ENCODE assay signal across 9 mouse cellular contexts in genomic region chr16:17127292-17127691, GRCm38 (mm10). TPM values are rescaled to one million over a fixed set of nuclear protein-coding genes. Genes with fewer than 3 reads are reported as not detected.
DNase-seq lines count a peak whose midpoint lies in the region; ATAC-seq and TF ChIP-seq lines count a peak whose summit lies in the region.
"Had no signal": no experiment of that assay in that cellular context is flagged by ENCODE, and none has a peak within 500 bp of the region (broad histone marks: within the 10 kb centered on the region; RNA-seq: fewer than 3 reads in every experiment).

No protein-coding gene starts in this region.

- TF ChIP-seq POLR2A in cerebellum, adult 2 months (IDR thresholded peaks at IDR 0.05; ENCODE audit: borderline replicate concordance, insufficient read depth, low read length) = no peak

- H3K27ac ChIP-seq in cerebellum, adult 2 months (ENCODE audit: insufficient read depth, low read length) = no peak overlapping the region
- H3K27ac ChIP-seq in liver, embryonic 12.5 days = no peak overlapping the region
- no peak overlapping the region for H3K27ac ChIP-seq in forebrain, embryonic 10.5 days

- H3K36me3 ChIP-seq in liver, embryonic 12.5 days = peaks cover 17% of the 10 kb centered on the region
- H3K36me3 ChIP-seq in forebrain, embryonic 10.5 days (replicated peaks) = peaks cover 29% of the 10 kb centered on the region

- H3K9ac ChIP-seq in liver, embryonic 12.5 days = no peak overlapping the region

- 100% methylated on average over 1 of the region's 1 CpGs for whole genome bisulfite sequencing in cerebellum, adult 2 months
- 79% methylated on average over 1 of the region's 1 CpGs for WGBS in liver, embryonic 12.5 days (ENCODE audit: insufficient replicate concordance)
- WGBS in forebrain, embryonic 10.5 days = 100% methylated on average over 1 of the region's 1 CpGs

- peaks cover 5% of the 10 kb centered on the region; the same call in 1 of the 2 replicates for H3K4me1 ChIP-seq in cerebellum, adult 2 months (ENCODE audit: control insufficient read depth, insufficient read depth, low read length)
- H3K4me1 ChIP-seq in liver, embryonic 12.5 days = peaks cover 39% of the 10 kb centered on the region
- H3K4me1 ChIP-seq in forebrain, embryonic 10.5 days = peaks cover 48% of the 10 kb centered on the region

- no peak for ATAC-seq in cerebellum, adult (ENCODE audit: insufficient number of reproducible peaks, low FRiP score, low TSS enrichment)
- ATAC-seq in liver, embryonic 12.5 days = no peak
- ATAC-seq in neutrophil, adult 5-6 weeks (ENCODE audit: extremely low read depth, insufficient number of reproducible peaks, low FRiP score, poor library complexity, severe bottlenecking) = peak; percentile 27; the same call in 1 of the 2 replicates
- ATAC-seq: Patski had no signal

- peak; percentile 61; the same call in 1 of the 2 replicates for TF ChIP-seq CTCF in cerebellum, adult 2 months (IDR thresholded peaks at IDR 0.05; ENCODE audit: borderline replicate concordance, insufficient read depth, low read depth, low read length)

- H3K9me3 ChIP-seq in liver, embryonic 12.5 days (replicated peaks) = no peaks in the 10 kb centered on the region
- no peaks in the 10 kb centered on the region for H3K9me3 ChIP-seq in forebrain, embryonic 10.5 days

- no peak overlapping the region for H3K4me3 ChIP-seq in cerebellum, adult 2 months (replicated peaks; ENCODE audit: insufficient read depth, low read depth, low read length)
- H3K4me3 ChIP-seq in liver, embryonic 12.5 days = no peak overlapping the region
- H3K4me3 ChIP-seq in forebrain, embryonic 10.5 days = no peak overlapping the region

- H3K27me3 ChIP-seq in cerebellum, adult 2 months (ENCODE audit: control insufficient read depth, insufficient read depth, low read length) = no peaks in the 10 kb centered on the region
- no peaks in the 10 kb centered on the region for H3K27me3 ChIP-seq in liver, embryonic 12.5 days (replicated peaks)
- H3K27me3 ChIP-seq in forebrain, embryonic 10.5 days (ENCODE audit: poor library complexity, severe bottlenecking) = no peaks in the 10 kb centered on the region
- H3K27me3 ChIP-seq: Patski had no signal

- H3K4me2 ChIP-seq in liver, embryonic 12.5 days = no peak overlapping the region

- DNase-seq in cerebellum, adult 2 months = peak in 1 of 2 experiments; percentile 26
- DNase-seq in liver = peak; percentile 46
- peak; percentile 76 for DNase-seq in brain, adult 2 months (ENCODE audit: low read depth, low spot score)
- peak; percentile 58 to 70 for DNase-seq in kidney, postnatal 4 days
- no peak for DNase-seq in forebrain, embryonic 10.5 days (ENCODE audit: extremely low spot score, low spot score)

RNA-seq across cellular contexts. Expression of gene 2610318N02Rik, which starts 2.3 kb away (rescaled TPM):
- polyA plus RNA-seq in cerebellum, adult 2 months (2012; rRNA removed) = 0.81 and 1.2 TPM in 2 replicates
- 31.9 and 33.4 TPM in 2 replicates for polyA plus RNA-seq in liver, embryonic 12.5 days (2016; fragmentation: Nextera tagmentation; extraction: Ambion mirVana)
- total RNA-seq in neutrophil, adult 5-6 weeks (2017) = 3.3 TPM in 1 of 2 replicates, not detected in the other
- polyA plus RNA-seq in forebrain, embryonic 10.5 days (2016; fragmentation: Nextera tagmentation; extraction: Ambion mirVana) = 153 and 164 TPM in 2 replicates

RNA-seq across cellular contexts. Expression of gene Sdf2l1, which starts 4.9 kb away (rescaled TPM):
- 20.4 and 21.5 TPM in 2 replicates for polyA plus RNA-seq in cerebellum, adult 2 months (2012; rRNA removed)
- 82.4 and 91.1 TPM in 2 replicates for polyA plus RNA-seq in liver, embryonic 12.5 days (2016; fragmentation: Nextera tagmentation; extraction: Ambion mirVana)
- total RNA-seq in neutrophil, adult 5-6 weeks (2017) = 6.8 and 11.8 TPM in 2 replicates
- polyA plus RNA-seq in forebrain, embryonic 10.5 days (2016; fragmentation: Nextera tagmentation; extraction: Ambion mirVana) = 110 and 118 TPM in 2 replicates

RNA-seq across cellular contexts. Expression of gene Ppil2, which starts 16.2 kb away (rescaled TPM):
- polyA plus RNA-seq in cerebellum, adult 2 months (2012; rRNA removed) = 108 and 111 TPM in 2 replicates
- polyA plus RNA-seq in liver, embryonic 12.5 days (2016; fragmentation: Nextera tagmentation; extraction: Ambion mirVana) = 72.7 and 77.5 TPM in 2 replicates
- 126 and 148 TPM in 2 replicates for total RNA-seq in neutrophil, adult 5-6 weeks (2017)
- polyA plus RNA-seq in forebrain, embryonic 10.5 days (2016; fragmentation: Nextera tagmentation; extraction: Ambion mirVana) = 138 and 155 TPM in 2 replicates

RNA-seq across cellular contexts. Expression of gene Ydjc, which starts 17.1 kb away (rescaled TPM):
- 13.8 and 15.3 TPM in 2 replicates for polyA plus RNA-seq in cerebellum, adult 2 months (2012; rRNA removed)
- polyA plus RNA-seq in liver, embryonic 12.5 days (2016; fragmentation: Nextera tagmentation; extraction: Ambion mirVana) = 18.5 and 18.8 TPM in 2 replicates
- 1.9 and 2.9 TPM in 2 replicates for total RNA-seq in neutrophil, adult 5-6 weeks (2017)
- polyA plus RNA-seq in forebrain, embryonic 10.5 days (2016; fragmentation: Nextera tagmentation; extraction: Ambion mirVana) = 5.8 and 6.9 TPM in 2 replicates

RNA-seq across cellular contexts. Expression of gene Ccdc116, which starts 19.7 kb away (rescaled TPM):
- polyA plus RNA-seq in cerebellum, adult 2 months (2012; rRNA removed) = 1.5 TPM in 2 replicates
- 0.80 and 1.3 TPM in 2 replicates for polyA plus RNA-seq in liver, embryonic 12.5 days (2016; fragmentation: Nextera tagmentation; extraction: Ambion mirVana)
- 0.37 and 0.58 TPM in 2 replicates for total RNA-seq in neutrophil, adult 5-6 weeks (2017)
- 0.32 and 0.48 TPM in 2 replicates for polyA plus RNA-seq in forebrain, embryonic 10.5 days (2016; fragmentation: Nextera tagmentation; extraction: Ambion mirVana)

Comparison
In these comparisons a context has a peak if more than half of its experiments do, and no peak if none do; other contexts are left out.
1. RNA of gene 2610318N02Rik, which starts 2.3 kb away (polyA plus RNA-seq): 153 to 164 TPM in forebrain, embryonic 10.5 days and 31.9 to 33.4 TPM in liver, embryonic 12.5 days; 0.81 to 1.2 TPM in cerebellum, adult 2 months; every median in the first group is over 10 times any median in the second.